In genomic region chr12:70111117-70111366, GRCm38 (mm10) we compare ENCODE assay signal across 8 mouse cellular contexts. TPM values are rescaled to one million over a fixed set of nuclear protein-coding genes. Genes with fewer than 3 reads are reported as not detected.
DNase-seq lines count a peak whose midpoint lies in the region; ATAC-seq and TF ChIP-seq lines count a peak whose summit lies in the region.

No protein-coding gene starts in this region.

- no peaks in the 10 kb centered on the region for H3K9me3 ChIP-seq in hindbrain, postnatal 0 days (ENCODE audit: low read length)

- H3K4me2 ChIP-seq in hindbrain, postnatal 0 days (ENCODE audit: low read depth, low read length): peak overlapping the region; percentile 97

- intact Hi-C loops in gastrocnemius, adult 2 months (cut with DNase I): no loop called here
- intact Hi-C loops in left cerebral cortex, postnatal 14 days (cut with DNase I): loop anchor here (5.0 kb wide), 1 partner anchor 34 kb away; no protein-coding TSS in a partner anchor

- no peaks in the 10 kb centered on the region for H3K27me3 ChIP-seq in hindbrain, postnatal 0 days (ENCODE audit: insufficient read depth, low read length)

- no peaks in the 10 kb centered on the region for H3K36me3 ChIP-seq in hindbrain, postnatal 0 days (ENCODE audit: insufficient read depth, low read length)

- peak overlapping the region; percentile 97 for H3K9ac ChIP-seq in hindbrain, postnatal 0 days (replicated peaks; ENCODE audit: low read length)

- TF ChIP-seq CTCF in gastrocnemius, adult 2 months (IDR thresholded peaks at IDR 0.05): no peak
- TF ChIP-seq CTCF in hindbrain, postnatal 0 days (IDR thresholded peaks at IDR 0.05; ENCODE audit: low read depth): no peak

- under 1% methylated on average over 15 of the region's 16 CpGs for WGBS in hindbrain, postnatal 0 days

- no peak for DNase-seq in gastrocnemius, adult 2 months
- DNase-seq in gastrocnemius, postnatal 4 days (ENCODE audit: low spot score in 2 of 2): no peak
- DNase-seq in urinary bladder, postnatal 25 days (ENCODE audit: low spot score): peak; percentile 34
- DNase-seq in urinary bladder, postnatal 14 days (ENCODE audit: low spot score): no peak
- no peak for DNase-seq in hindbrain, postnatal 0 days (ENCODE audit: low spot score)
- DNase-seq in left cerebral cortex, postnatal 14 days (ENCODE audit: low spot score in 2 of 2): no peak
- DNase-seq in right cerebral cortex, postnatal 4 days: no peak

- peak; percentile 62 for ATAC-seq in hindbrain, postnatal 0 days
- 0 out of 2 replicates have a peak, but pooled peaks have one; percentile 13 for ATAC-seq in megakaryocyte-erythroid progenitor cell, adult 5-6 weeks (replicated peaks; ENCODE audit: low FRiP score, low TSS enrichment, poor library complexity, severe bottlenecking)

- H3K27ac ChIP-seq in gastrocnemius, adult 2 months: peak overlapping the region; percentile 96
- peak overlapping the region; percentile 91 for H3K27ac ChIP-seq in hindbrain, postnatal 0 days

- peak overlapping the region; percentile 98 for H3K4me3 ChIP-seq in gastrocnemius, adult 2 months
- H3K4me3 ChIP-seq in hindbrain, postnatal 0 days (ENCODE audit: low read length): peak overlapping the region; percentile 90

- peaks cover 24% of the 10 kb centered on the region for H3K4me1 ChIP-seq in hindbrain, postnatal 0 days (ENCODE audit: insufficient read depth, low read length)

RNA-seq across cellular contexts. Expression of gene Nin, which starts 2.5 kb away (rescaled TPM):
- 10 to 100 TPM; 23.6 to 24.6 TPM for total RNA-seq in gastrocnemius, adult 2 months (2021)
- 10 to 100 TPM; 36.7 to 39.8 TPM for total RNA-seq in gastrocnemius, postnatal 4 days (2021)
- 18.9 and 24.2 TPM in 2 replicates for total RNA-seq in hindbrain, postnatal 0 days (2014; rRNA removed)
- 6.1 and 6.2 TPM in 2 replicates for polyA plus RNA-seq in hindbrain, postnatal 0 days (2015; fragmentation: Nextera tagmentation; extraction: Ambion mirVana)
- 33.1 and 50.1 TPM in 2 replicates for total RNA-seq in megakaryocyte-erythroid progenitor cell, adult 5-6 weeks (2014; fragmentation: Nextera tagmentation)
- 41.3 and 61.0 TPM in 2 replicates for total RNA-seq in megakaryocyte-erythroid progenitor cell, adult 5-6 weeks (2017)
- total RNA-seq in left cerebral cortex, postnatal 14 days (2021): 10 to 100 TPM; 44.5 to 53.7 TPM

RNA-seq across cellular contexts. Expression of gene Abhd12b, which starts 42.9 kb away (rescaled TPM):
- not detected for total RNA-seq in gastrocnemius, adult 2 months (2021)
- total RNA-seq in gastrocnemius, postnatal 4 days (2021): not detected
- total RNA-seq in hindbrain, postnatal 0 days (2014; rRNA removed): 0.14 TPM in 1 of 2 replicates, not detected in the other
- polyA plus RNA-seq in hindbrain, postnatal 0 days (2015; fragmentation: Nextera tagmentation; extraction: Ambion mirVana): not detected in 2 replicates
- total RNA-seq in megakaryocyte-erythroid progenitor cell, adult 5-6 weeks (2014; fragmentation: Nextera tagmentation): not detected in 2 replicates
- total RNA-seq in megakaryocyte-erythroid progenitor cell, adult 5-6 weeks (2017): not detected in 2 replicates
- not detected for total RNA-seq in left cerebral cortex, postnatal 14 days (2021)
